Mouse (Mus musculus) C2C12 (cell line): ENCODE results near the gene Tuba8. TPM values are rescaled to one million over a fixed set of nuclear protein-coding genes. Genes with fewer than 3 reads are reported as not detected.

Experiments used
- H3K27me3 ChIP-seq: one replicate; pipeline ENCODE4 v1.6.1; 2011; ENCODE audit not compliant: control insufficient read depth, insufficient read depth, insufficient read length
- H3K36me3 ChIP-seq: one replicate; pipeline ENCODE4 v1.6.1; 2011; ENCODE audit not compliant: control insufficient read depth, insufficient read depth
- H3K4me3 ChIP-seq: one replicate; pipeline ENCODE4 v1.5.1; 2011; ENCODE audit warnings: mild to moderate bottlenecking, control low read depth; ENCODE audit not compliant: poor library complexity, insufficient read depth, severe bottlenecking
- H3K79me2 ChIP-seq: one replicate; pipeline ENCODE4 v1.6.1; 2011; ENCODE audit not compliant: control insufficient read depth, insufficient read depth
- H3K79me3 ChIP-seq: one replicate; pipeline ENCODE4 v1.6.1; 2011; ENCODE audit warnings: low read depth, control low read depth
- H3ac ChIP-seq: one replicate; pipeline ENCODE3; 2011; ENCODE audit warnings: low read depth; ENCODE audit not compliant: control insufficient read depth, insufficient read length
- CEBPB ChIP-seq: IDR thresholded peaks from one replicate; pipeline ENCODE4 v1.6.1; 2011; ENCODE audit warnings: low read depth, mild to moderate bottlenecking, control low read depth, moderate library complexity
- CTCF ChIP-seq: IDR thresholded peaks from one replicate; pipeline ENCODE4 v1.5.1; 2011; ENCODE audit not compliant: control insufficient read depth, insufficient read depth, insufficient read length
- FOSL1 ChIP-seq: IDR thresholded peaks from one replicate; pipeline ENCODE4 v1.8.0; 2011; ENCODE audit warnings: mild to moderate bottlenecking, low read length; ENCODE audit not compliant: poor library complexity, insufficient read depth, severe bottlenecking
- MAX ChIP-seq: IDR thresholded peaks from one replicate; pipeline ENCODE4 v1.6.1; 2011; ENCODE audit warnings: mild to moderate bottlenecking, control low read depth
- MYOD1 ChIP-seq: IDR thresholded peaks from one replicate; pipeline ENCODE4 v1.6.1; 2011; ENCODE audit warnings: low read depth; ENCODE audit not compliant: control insufficient read depth, insufficient read length
- MYOG ChIP-seq: IDR thresholded peaks from one replicate; pipeline ENCODE4 v1.6.1; 2011; ENCODE audit not compliant: control insufficient read depth, insufficient read length; ENCODE audit errors: extremely low read depth
- USF1 ChIP-seq: IDR thresholded peaks from one replicate; pipeline ENCODE4 v1.6.1; 2011; ENCODE audit warnings: low read depth, mild to moderate bottlenecking, control low read depth, moderate library complexity
- long read RNA-seq, 2 experiments: library from polyadenylated mRNA; unstranded; transcript quantifications; one replicate each; pipeline ENCODE4 v2.0.0; 2019 to 2020
- polyA plus RNA-seq: library from polyadenylated mRNA; unstranded; fragments of >200 nt; fragmentation: generic; extraction: Trizol; gene quantifications from one replicate; pipeline ENCODE4 v1.2.1, GENCODE M21; 2012; ENCODE audit warnings: missing spikeins

Tuba8 gene
- polyA plus RNA-seq: 0.07 TPM
- long read RNA-seq, experiment 1: 0 reads
- long read RNA-seq, experiment 2: 0 reads

- Histone ChIP-seq H3K79me3 (no peaks in the 10 kb centered on the region), H3K4me3 (no peak within 1 kb of the TSS), H3K27me3 (peaks cover 21% of the 10 kb centered on the region), H3K79me2 (no peaks in the 10 kb centered on the region), H3K36me3 (no peaks in the 10 kb centered on the region), H3ac (no peak within 1 kb of the TSS)
- TF ChIP-seq FOSL1: no peak
- TF ChIP-seq MYOD1: no peak
- no peak for TF ChIP-seq CEBPB
- TF ChIP-seq CTCF: no peak
- TF ChIP-seq MAX: no peak
- TF ChIP-seq MYOG: no peak
- no peak for TF ChIP-seq USF1
Observed at GRCm38 (mm10) chr6:121210149-121210925, at the start of gene Tuba8. Gene Tuba8 (plus strand): TSS chr6:121210696.

DNA sequence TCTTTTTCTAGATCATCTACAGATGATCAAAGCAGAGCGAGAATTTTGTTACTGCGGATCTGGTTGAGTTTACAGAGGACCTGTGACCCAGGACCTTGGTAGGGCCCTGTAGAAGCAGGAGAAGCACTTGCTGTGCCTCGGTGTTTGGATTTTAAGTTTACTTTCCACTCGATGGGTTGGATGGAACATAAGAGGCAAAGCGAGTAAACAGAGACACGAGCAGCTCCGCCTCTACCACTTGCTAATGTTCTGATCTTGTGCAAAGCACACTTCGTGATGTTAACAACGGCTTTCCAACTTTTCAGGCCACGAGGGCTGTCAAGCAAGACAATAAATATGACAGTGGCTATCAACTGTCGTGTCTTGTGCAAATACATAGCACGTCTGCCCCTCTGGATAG is 47.9 kb upstream of the Tuba8 start:
- Histone ChIP-seq H3ac (no peak overlapping the region), H3K36me3 (no peaks in the 10 kb centered on the region), H3K4me3 (no peak overlapping the region), H3K79me2 (no peaks in the 10 kb centered on the region), H3K79me3 (no peaks in the 10 kb centered on the region), H3K27me3 (no peaks in the 10 kb centered on the region)
- TF ChIP-seq USF1 (no peak), MYOG (no peak)

GRCm38 (mm10) chr6:121166098-121166552 is 44.4 kb upstream of the Tuba8 start:
- no peaks in the 10 kb centered on the region for H3K36me3 ChIP-seq
- no peak overlapping the region for H3ac ChIP-seq
- no peaks in the 10 kb centered on the region for H3K79me3 ChIP-seq
- TF ChIP-seq FOSL1 (no peak), USF1 (no peak), MYOD1 (no peak), MYOG (no peak), CEBPB (no peak), MAX (no peak), CTCF (no peak)
- no peaks in the 10 kb centered on the region for H3K79me2 ChIP-seq
- H3K4me3 ChIP-seq: no peak overlapping the region
- H3K27me3 ChIP-seq: no peaks in the 10 kb centered on the region

DNA sequence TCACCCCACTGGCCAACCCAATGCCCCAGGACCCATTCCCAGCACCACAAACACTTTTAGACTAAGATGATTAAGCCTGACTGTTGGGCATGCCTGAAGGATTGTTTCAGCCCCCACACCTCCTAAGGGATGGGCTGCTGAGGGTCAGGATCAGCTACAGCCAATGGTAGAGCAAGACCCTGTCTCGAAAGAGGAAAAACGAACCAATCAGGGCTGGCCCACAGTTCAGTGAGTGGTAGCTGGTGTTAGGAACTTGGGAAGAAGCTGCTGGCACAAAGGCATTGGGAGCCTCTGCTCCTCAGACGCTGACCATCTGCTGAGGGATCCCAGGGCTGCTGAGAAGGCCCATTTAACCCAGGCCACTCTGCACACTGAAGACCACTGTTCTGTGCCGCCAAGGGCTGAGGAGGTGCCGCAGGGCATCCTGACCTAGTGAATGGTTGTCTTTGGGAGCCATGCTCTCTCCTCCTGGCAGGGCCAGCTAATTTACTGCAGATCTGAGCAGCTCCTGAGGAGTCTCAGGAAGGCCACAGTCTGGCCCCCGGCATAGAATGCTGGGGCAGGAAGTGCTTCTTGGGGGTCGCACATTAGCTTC is 43.0 kb upstream of the Tuba8 start:
- Histone ChIP-seq H3K36me3 (no peaks in the 10 kb centered on the region), H3ac (no peak overlapping the region), H3K27me3 (no peaks in the 10 kb centered on the region), H3K79me2 (no peaks in the 10 kb centered on the region), H3K79me3 (no peaks in the 10 kb centered on the region), H3K4me3 (no peak overlapping the region)
- TF ChIP-seq USF1: no peak
- TF ChIP-seq CEBPB: no peak
- no peak for TF ChIP-seq FOSL1
- TF ChIP-seq MYOG: no peak
- no peak for TF ChIP-seq CTCF
- TF ChIP-seq MYOD1: no peak
- no peak for TF ChIP-seq MAX

- TF ChIP-seq MYOG: no peak
- no peak for TF ChIP-seq CTCF
- TF ChIP-seq FOSL1: no peak
- TF ChIP-seq MYOD1: no peak
- no peak for TF ChIP-seq CEBPB
- TF ChIP-seq MAX: no peak
- no peak for TF ChIP-seq USF1
- Histone ChIP-seq H3K4me3 (no peak overlapping the region), H3K27me3 (no peaks in the 10 kb centered on the region), H3ac (no peak overlapping the region), H3K36me3 (no peaks in the 10 kb centered on the region), H3K79me3 (no peaks in the 10 kb centered on the region), H3K79me2 (no peaks in the 10 kb centered on the region)
Observed at GRCm38 (mm10) chr6:121171102-121171501, 39.4 kb upstream of the Tuba8 start.
